Mouse (Mus musculus): ENCODE measurements around the gene Mafk. TPM values are rescaled to one million over a fixed set of nuclear protein-coding genes. Genes with fewer than 3 reads are reported as not detected.

The Mafk gene
- polyA plus RNA-seq, 1 experiment: 40.1 TPM

DNA sequence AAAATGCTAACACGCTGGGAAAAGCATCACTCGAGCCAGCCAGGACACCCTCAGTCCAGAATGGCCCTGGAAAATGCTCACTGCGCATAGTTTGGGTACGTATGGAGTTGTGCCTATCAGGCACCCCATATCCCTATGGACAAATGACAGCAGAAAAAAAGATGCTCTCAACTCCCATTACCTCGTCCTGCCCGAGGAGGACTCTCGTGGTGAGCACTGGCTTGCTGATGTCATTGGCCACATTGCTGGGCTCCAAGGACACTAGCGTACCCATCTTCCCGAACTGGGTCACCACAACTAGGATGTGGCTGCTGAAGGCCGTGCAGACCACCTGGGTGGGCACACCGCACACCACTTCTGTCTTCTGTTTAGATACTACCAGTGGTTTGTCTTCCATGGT is 34.6 kb downstream of the Mafk start:
- Histone ChIP-seq H3K4me3 (replicated peaks) (peak overlapping the region; percentile 98), H3K9me3 (no peaks in the 10 kb centered on the region), H3K27me3 (replicated peaks) (no peaks in the 10 kb centered on the region), H3K36me3 (replicated peaks; ENCODE audit: low read length) (peaks cover 45% of the 10 kb centered on the region), H3K4me1 (peaks cover 47% of the 10 kb centered on the region)
- TF ChIP-seq FLI1 (IDR thresholded peaks at IDR 0.05; ENCODE audit: low read length): no peak

GRCm38 (mm10) chr5:139826357-139827055 is 35.2 kb downstream of the Mafk start, which contains the start of the genes Gm26938 and Psmg3:
Gene Gm26938 (minus strand): TSS chr5:139826407.
Gene Psmg3 (minus strand): TSS chr5:139826885.
- H3K4me1 ChIP-seq: peaks cover 53% of the 10 kb centered on the region
- H3K4me3 ChIP-seq (replicated peaks): peak within 1 kb of the TSS; percentile 98
- TF ChIP-seq GATA1 (IDR thresholded peaks at IDR 0.05; ENCODE audit: borderline replicate concordance, low read length) (no peak), FLI1 (IDR thresholded peaks at IDR 0.05; ENCODE audit: low read length) (no peak; the same call in 1 of the 2 replicates)
- no peaks in the 10 kb centered on the region for H3K27me3 ChIP-seq (replicated peaks)
- H3K9me3 ChIP-seq: no peaks in the 10 kb centered on the region
- H3K36me3 ChIP-seq (replicated peaks; ENCODE audit: low read length): peaks cover 39% of the 10 kb centered on the region

DNA sequence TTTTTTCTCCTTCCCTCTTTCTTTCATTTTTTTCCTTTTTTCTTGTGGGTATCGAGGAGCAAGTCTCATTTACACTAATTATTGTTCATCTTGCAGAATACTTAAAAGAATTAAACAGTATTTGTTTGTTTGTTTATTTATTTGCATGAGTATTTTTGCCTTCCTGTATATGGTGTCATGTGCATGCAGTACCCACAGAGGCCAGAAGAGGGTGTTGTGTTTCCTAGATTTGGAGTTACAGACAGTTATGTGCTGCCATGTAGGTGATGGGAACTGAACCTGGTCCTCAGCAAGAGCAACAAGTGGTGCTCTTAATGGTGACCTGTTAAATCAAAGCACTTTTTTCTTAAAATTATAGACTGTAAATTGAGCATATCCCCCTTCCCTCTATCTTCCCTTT is 36.3 kb downstream of the Mafk start:
- no peaks in the 10 kb centered on the region for H3K27me3 ChIP-seq (replicated peaks)
- TF ChIP-seq FLI1 (IDR thresholded peaks at IDR 0.05; ENCODE audit: low read length): no peak
- TF ChIP-seq GATA1 (IDR thresholded peaks at IDR 0.05; ENCODE audit: borderline replicate concordance, low read length): no peak
- no peaks in the 10 kb centered on the region for H3K9me3 ChIP-seq
- no peak overlapping the region for H3K4me3 ChIP-seq (replicated peaks)
- peaks cover 28% of the 10 kb centered on the region for H3K36me3 ChIP-seq (replicated peaks; ENCODE audit: low read length)
- peaks cover 61% of the 10 kb centered on the region for H3K4me1 ChIP-seq

DNA sequence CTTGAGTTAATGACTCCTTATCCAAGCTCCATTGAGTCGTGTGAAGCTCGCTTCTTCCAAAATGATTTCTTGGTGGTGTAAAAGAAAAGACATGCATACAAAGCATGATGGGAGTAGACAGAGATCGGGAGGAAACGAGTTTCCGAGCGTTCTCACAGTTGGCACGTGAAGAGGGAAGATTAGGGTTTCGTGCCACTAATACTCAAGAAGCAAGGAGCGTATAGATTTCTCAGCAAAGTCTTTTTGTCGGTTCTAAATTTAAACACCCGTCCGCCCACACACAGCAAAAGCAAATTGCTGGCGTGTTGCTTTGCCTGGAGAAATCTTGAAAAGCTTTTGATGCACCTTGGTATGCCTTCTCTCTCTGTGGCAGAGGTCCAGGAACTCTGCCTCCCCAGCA is 38.1 kb downstream of the Mafk start:
- H3K27me3 ChIP-seq (replicated peaks): peaks cover 3% of the 10 kb centered on the region
- TF ChIP-seq FLI1 (IDR thresholded peaks at IDR 0.05; ENCODE audit: low read length): no peak
- TF ChIP-seq GATA1 (IDR thresholded peaks at IDR 0.05; ENCODE audit: borderline replicate concordance, low read length): no peak
- H3K9me3 ChIP-seq: no peaks in the 10 kb centered on the region
- H3K4me1 ChIP-seq: peaks cover 62% of the 10 kb centered on the region
- peaks cover 12% of the 10 kb centered on the region for H3K36me3 ChIP-seq (replicated peaks; ENCODE audit: low read length)
- no peak overlapping the region for H3K4me3 ChIP-seq (replicated peaks)

DNA sequence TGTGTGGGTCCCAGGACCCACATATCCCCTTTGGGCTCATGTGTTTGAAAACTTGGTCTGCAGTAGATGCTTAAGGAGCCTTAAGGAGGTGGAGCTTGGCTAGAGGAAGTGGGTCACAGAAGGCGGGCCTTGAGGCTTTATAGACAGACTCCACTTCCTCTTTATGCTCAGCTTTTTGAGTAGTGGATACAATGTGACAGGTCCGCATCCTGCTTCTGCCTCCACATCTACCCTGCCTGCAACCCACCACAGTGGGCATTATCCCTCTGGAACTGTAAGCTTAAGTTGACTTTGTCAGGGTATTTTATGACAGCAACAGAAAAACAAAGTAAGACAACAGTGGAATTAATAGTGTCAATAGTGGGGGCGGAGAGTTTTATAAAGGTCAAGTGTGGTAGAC is 39.4 kb downstream of the Mafk start:
- TF ChIP-seq GATA1 (IDR thresholded peaks at IDR 0.05; ENCODE audit: borderline replicate concordance, low read length): no peak
- no peak for TF ChIP-seq FLI1 (IDR thresholded peaks at IDR 0.05; ENCODE audit: low read length)
- Histone ChIP-seq H3K4me3 (replicated peaks) (peak overlapping the region; percentile 83), H3K9me3 (no peaks in the 10 kb centered on the region), H3K27me3 (replicated peaks) (peaks cover 6% of the 10 kb centered on the region), H3K4me1 (peaks cover 55% of the 10 kb centered on the region), H3K36me3 (replicated peaks; ENCODE audit: low read length) (peaks cover under 1% of the 10 kb centered on the region)

- no peak for TF ChIP-seq FLI1 (IDR thresholded peaks at IDR 0.05; ENCODE audit: low read length)
- TF ChIP-seq GATA1 (IDR thresholded peaks at IDR 0.05; ENCODE audit: borderline replicate concordance, low read length): no peak
- H3K9me3 ChIP-seq: no peaks in the 10 kb centered on the region
- no peaks in the 10 kb centered on the region for H3K36me3 ChIP-seq (replicated peaks; ENCODE audit: low read length)
- peaks cover 50% of the 10 kb centered on the region for H3K4me1 ChIP-seq
- peaks cover 17% of the 10 kb centered on the region for H3K27me3 ChIP-seq (replicated peaks)
- peak overlapping the region; percentile 44 for H3K4me3 ChIP-seq (replicated peaks)
Observed at GRCm38 (mm10) chr5:139832125-139832524, 40.8 kb downstream of the Mafk start.

DNA sequence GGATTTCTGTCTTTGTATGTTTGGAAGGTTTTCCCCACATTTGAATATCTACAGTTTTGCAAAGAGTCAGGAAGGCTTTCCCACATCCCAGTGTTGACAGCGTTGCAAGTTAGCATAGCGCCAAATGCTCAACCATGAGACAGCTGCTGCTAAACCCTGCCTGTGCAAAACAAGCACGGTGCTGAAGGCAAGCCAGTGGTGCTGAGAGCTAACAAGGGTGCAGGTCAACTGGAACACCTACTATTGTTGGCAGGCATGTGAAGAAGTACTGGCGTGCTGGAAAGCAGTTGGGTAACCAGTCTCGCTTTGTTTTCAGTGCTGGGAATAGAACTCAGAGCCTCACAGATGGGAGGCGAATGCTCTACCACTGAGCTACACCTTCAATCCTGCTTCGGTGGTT is 44.4 kb downstream of the Mafk start:
- TF ChIP-seq GATA1 (IDR thresholded peaks at IDR 0.05; ENCODE audit: borderline replicate concordance, low read length) (no peak), FLI1 (IDR thresholded peaks at IDR 0.05; ENCODE audit: low read length) (no peak)
- peaks cover 28% of the 10 kb centered on the region for H3K27me3 ChIP-seq (replicated peaks)
- no peak overlapping the region for H3K4me3 ChIP-seq (replicated peaks)
- no peaks in the 10 kb centered on the region for H3K36me3 ChIP-seq (replicated peaks; ENCODE audit: low read length)
- H3K4me1 ChIP-seq: peaks cover 28% of the 10 kb centered on the region
- no peaks in the 10 kb centered on the region for H3K9me3 ChIP-seq

- Histone ChIP-seq H3K9me3 (peaks cover 7% of the 10 kb centered on the region), H3K4me1 (peaks cover 13% of the 10 kb centered on the region; the same call in 1 of the 2 replicates), H3K27me3 (replicated peaks) (peaks cover 45% of the 10 kb centered on the region), H3K36me3 (replicated peaks; ENCODE audit: low read length) (no peaks in the 10 kb centered on the region), H3K4me3 (replicated peaks) (no peak overlapping the region)
- TF ChIP-seq FLI1 (IDR thresholded peaks at IDR 0.05; ENCODE audit: low read length): no peak
- TF ChIP-seq GATA1 (IDR thresholded peaks at IDR 0.05; ENCODE audit: borderline replicate concordance, low read length): no peak
Observed at GRCm38 (mm10) chr5:139838476-139838892, 47.2 kb downstream of the Mafk start.

- H3K9me3 ChIP-seq: peaks cover 13% of the 10 kb centered on the region
- no peak overlapping the region for H3K4me3 ChIP-seq (replicated peaks)
- H3K4me1 ChIP-seq: peaks cover 13% of the 10 kb centered on the region; the same call in 1 of the 2 replicates
- no peaks in the 10 kb centered on the region for H3K36me3 ChIP-seq (replicated peaks; ENCODE audit: low read length)
- peaks cover 47% of the 10 kb centered on the region for H3K27me3 ChIP-seq (replicated peaks)
- no peak for TF ChIP-seq FLI1 (IDR thresholded peaks at IDR 0.05; ENCODE audit: low read length)
- no peak for TF ChIP-seq GATA1 (IDR thresholded peaks at IDR 0.05; ENCODE audit: borderline replicate concordance, low read length)
Observed at GRCm38 (mm10) chr5:139839142-139839541, 47.8 kb downstream of the Mafk start.

- no peak overlapping the region for H3K4me3 ChIP-seq (replicated peaks)
- H3K4me1 ChIP-seq: peaks cover 12% of the 10 kb centered on the region
- H3K9me3 ChIP-seq: peaks cover 8% of the 10 kb centered on the region
- TF ChIP-seq FLI1 (IDR thresholded peaks at IDR 0.05; ENCODE audit: low read length): no peak
- TF ChIP-seq GATA1 (IDR thresholded peaks at IDR 0.05; ENCODE audit: borderline replicate concordance, low read length): no peak
- H3K27me3 ChIP-seq (replicated peaks): peaks cover 76% of the 10 kb centered on the region
- H3K36me3 ChIP-seq (replicated peaks; ENCODE audit: low read length): no peaks in the 10 kb centered on the region
Observed at GRCm38 (mm10) chr5:139849626-139850320, 58.5 kb downstream of the Mafk start.

Other genes with a start within 250 kb of the Mafk start
- not detected in 2 replicates for gene Uncx, start 248.0 kb upstream of the Mafk start, polyA plus RNA-seq (2012; ENCODE audit: insufficient read depth, low replicate concordance)
- 54.5 and 69.6 TPM in 2 replicates for gene Micall2, start 55.2 kb upstream of the Mafk start, polyA plus RNA-seq (2012; ENCODE audit: insufficient read depth, low replicate concordance)
- 42.9 and 56.6 TPM in 2 replicates for gene Ints1, start 15.8 kb upstream of the Mafk start, polyA plus RNA-seq (2012; ENCODE audit: insufficient read depth, low replicate concordance)
- gene Tmem184a, start 28.4 kb downstream of the Mafk start, polyA plus RNA-seq (2012; ENCODE audit: insufficient read depth, low replicate concordance): 4.6 and 27.1 TPM in 2 replicates
- gene Gm26938, start 34.9 kb downstream of the Mafk start, polyA plus RNA-seq (2012; ENCODE audit: insufficient read depth, low replicate concordance): not detected in 2 replicates
- 8.5 and 30.7 TPM in 2 replicates for gene Psmg3, start 35.4 kb downstream of the Mafk start, polyA plus RNA-seq (2012; ENCODE audit: insufficient read depth, low replicate concordance)
- gene Elfn1, start 116.4 kb downstream of the Mafk start, polyA plus RNA-seq (2012; ENCODE audit: insufficient read depth, low replicate concordance): 0.11 TPM in 1 of 2 replicates, not detected in the other